9 mouse cellular contexts compared by ENCODE assay signal in genomic region chr1:184881861-184882260, GRCm38 (mm10). TPM values are rescaled to one million over a fixed set of nuclear protein-coding genes. Genes with fewer than 3 reads are reported as not detected.
DNase-seq lines count a peak whose midpoint lies in the region; ATAC-seq and TF ChIP-seq lines count a peak whose summit lies in the region.
"Had no signal": no experiment of that assay in that cellular context is flagged by ENCODE, and none has a peak within 500 bp of the region (broad histone marks: within the 10 kb centered on the region; RNA-seq: fewer than 3 reads in every experiment).

No protein-coding gene starts in this region.

- no peaks in the 10 kb centered on the region for H3K9me3 ChIP-seq in forebrain, embryonic 12.5 days
- H3K9me3 ChIP-seq in intestine, embryonic 16.5 days (ENCODE audit: control insufficient read depth, low read length): no peaks in the 10 kb centered on the region
- no peaks in the 10 kb centered on the region for H3K9me3 ChIP-seq in midbrain, postnatal 0 days (ENCODE audit: low read length)

- no peak for TF ChIP-seq POLR2A in lung, adult 2 months (IDR thresholded peaks at IDR 0.05; ENCODE audit: borderline replicate concordance, extremely low read depth, low read depth, low read length)

- peaks cover 62% of the 10 kb centered on the region for H3K27me3 ChIP-seq in forebrain, embryonic 12.5 days
- peaks cover 9% of the 10 kb centered on the region for H3K27me3 ChIP-seq in intestine, embryonic 16.5 days (replicated peaks; ENCODE audit: control insufficient read depth, insufficient read depth, low read length)
- H3K27me3 ChIP-seq in midbrain, postnatal 0 days (ENCODE audit: insufficient read depth, low read length): peaks cover 25% of the 10 kb centered on the region; the same call in 1 of the 2 replicates

- H3K27ac ChIP-seq in forebrain, embryonic 12.5 days: no peak overlapping the region
- H3K27ac ChIP-seq in intestine, embryonic 16.5 days (ENCODE audit: low read length): no peak overlapping the region
- H3K27ac ChIP-seq in midbrain, postnatal 0 days (ENCODE audit: low read depth, low read length): no peak overlapping the region

- H3K4me3 ChIP-seq in lung, adult 2 months (replicated peaks; ENCODE audit: extremely low read depth, low read depth, low read length): peak overlapping the region; percentile 79
- H3K4me3 ChIP-seq in forebrain, embryonic 12.5 days (replicated peaks): peak overlapping the region; percentile 44; the same call in 1 of the 2 replicates
- peak overlapping the region; percentile 63 for H3K4me3 ChIP-seq in intestine, embryonic 16.5 days (ENCODE audit: low read length)
- H3K4me3 ChIP-seq in midbrain, postnatal 0 days (ENCODE audit: low read depth, low read length): peak overlapping the region; percentile 49

- ATAC-seq in forebrain, embryonic 12.5 days (ENCODE audit: low FRiP score): no peak
- ATAC-seq in intestine, embryonic 16.5 days: no peak
- no peak for ATAC-seq in midbrain, postnatal 0 days (ENCODE audit: low FRiP score)

- DNase-seq in lung, adult 2 months: peak; percentile 11
- DNase-seq in lung, postnatal 4 days: no peak
- no peak for DNase-seq in midbrain, postnatal 0 days (ENCODE audit: low spot score)
- no peak for DNase-seq in frontal cortex, postnatal 25 days (ENCODE audit: low spot score in 2 of 2)
- DNase-seq in cerebellum, postnatal 10 days: no peak
- no peak for DNase-seq in T-cell, adult 2 months (ENCODE audit: low spot score)
- DNase-seq: cerebellum, adult 11-12 months had no signal

- no peaks in the 10 kb centered on the region; the same call in 1 of the 2 replicates for H3K4me1 ChIP-seq in lung, adult 2 months (ENCODE audit: control insufficient read depth, insufficient read depth, low read length)
- H3K4me1 ChIP-seq in forebrain, embryonic 12.5 days: peaks cover 13% of the 10 kb centered on the region
- peaks cover 9% of the 10 kb centered on the region; the same call in 1 of the 2 replicates for H3K4me1 ChIP-seq in intestine, embryonic 16.5 days (ENCODE audit: control insufficient read depth, insufficient read depth, low read length)
- H3K4me1 ChIP-seq in midbrain, postnatal 0 days (ENCODE audit: insufficient read depth, low read length): peaks cover 3% of the 10 kb centered on the region; the same call in 1 of the 2 replicates

- TF ChIP-seq CTCF in lung, adult 2 months (IDR thresholded peaks at IDR 0.05; ENCODE audit: insufficient read depth, low read length): no peak
- no peak for TF ChIP-seq CTCF in midbrain, postnatal 0 days (IDR thresholded peaks at IDR 0.05)

- H3K36me3 ChIP-seq in forebrain, embryonic 12.5 days (replicated peaks): no peaks in the 10 kb centered on the region
- no peaks in the 10 kb centered on the region for H3K36me3 ChIP-seq in intestine, embryonic 16.5 days (ENCODE audit: control insufficient read depth, insufficient read depth, low read length)
- no peaks in the 10 kb centered on the region for H3K36me3 ChIP-seq in midbrain, postnatal 0 days (ENCODE audit: insufficient read depth, low read length)

- 46% methylated on average over 7 of the region's 7 CpGs for WGBS in lung, adult 2 months
- WGBS in forebrain, embryonic 12.5 days: 71% methylated on average over 7 of the region's 7 CpGs
- 55% methylated on average over 7 of the region's 7 CpGs for WGBS in intestine, embryonic 16.5 days
- WGBS in midbrain, postnatal 0 days: 72% methylated on average over 7 of the region's 7 CpGs

- H3K4me2 ChIP-seq in forebrain, embryonic 12.5 days: peak overlapping the region; percentile 78; the same call in 1 of the 2 replicates
- peak overlapping the region; percentile 75 for H3K4me2 ChIP-seq in intestine, embryonic 16.5 days (ENCODE audit: low read depth, low read length)
- no peak overlapping the region; the same call in 1 of the 2 replicates for H3K4me2 ChIP-seq in midbrain, postnatal 0 days (ENCODE audit: low read depth, low read length, poor library complexity, severe bottlenecking)

- no peak overlapping the region for H3K9ac ChIP-seq in forebrain, embryonic 12.5 days
- peak overlapping the region; percentile 72 for H3K9ac ChIP-seq in intestine, embryonic 16.5 days (ENCODE audit: low read depth, low read length)
- H3K9ac ChIP-seq in midbrain, postnatal 0 days (replicated peaks; ENCODE audit: low read length, poor library complexity, severe bottlenecking): no peak overlapping the region

RNA-seq across cellular contexts. Expression of gene C130074G19Rik, which starts 1.2 kb away (rescaled TPM):
- 23.9 and 31.7 TPM in 2 replicates for polyA plus RNA-seq in lung, adult 2 months (2012; rRNA removed)
- 0.74 and 0.91 TPM in 2 replicates for polyA plus RNA-seq in forebrain, embryonic 12.5 days (2016; fragmentation: Nextera tagmentation; extraction: Ambion mirVana)
- polyA plus RNA-seq in intestine, embryonic 16.5 days (2015; fragmentation: Nextera tagmentation; extraction: Ambion mirVana): 1.8 and 2.0 TPM in 2 replicates
- total RNA-seq in midbrain, postnatal 0 days (2014; rRNA removed): 6.6 and 7.1 TPM in 2 replicates
- polyA plus RNA-seq in midbrain, postnatal 0 days (2015; fragmentation: Nextera tagmentation; extraction: Ambion mirVana): 0.55 and 0.85 TPM in 2 replicates

RNA-seq across cellular contexts. Expression of gene Marc2, which starts 35.6 kb away (rescaled TPM):
- polyA plus RNA-seq in lung, adult 2 months (2012; rRNA removed): 73.3 and 79.9 TPM in 2 replicates
- polyA plus RNA-seq in forebrain, embryonic 12.5 days (2016; fragmentation: Nextera tagmentation; extraction: Ambion mirVana): 89.0 and 98.1 TPM in 2 replicates
- polyA plus RNA-seq in intestine, embryonic 16.5 days (2015; fragmentation: Nextera tagmentation; extraction: Ambion mirVana): 404 and 475 TPM in 2 replicates
- total RNA-seq in midbrain, postnatal 0 days (2014; rRNA removed): 46.3 and 56.1 TPM in 2 replicates
- polyA plus RNA-seq in midbrain, postnatal 0 days (2015; fragmentation: Nextera tagmentation; extraction: Ambion mirVana): 121 and 124 TPM in 2 replicates
